Mouse (Mus musculus) left cerebral cortex, adult 6 months (tissue): ENCODE results near the gene Appbp2. TPM values are rescaled to one million over a fixed set of nuclear protein-coding genes. Genes with fewer than 3 reads are reported as not detected.

ENCODE experiments used
- long read RNA-seq, 2 experiments: library from polyadenylated mRNA; unstranded; transcript quantifications; one replicate each; pipeline ENCODE4 v2.0.0; 2019 to 2020
- polyA plus RNA-seq: library from polyadenylated mRNA; unstranded; fragments of <200 nt; fragmentation: Nextera tagmentation; gene quantifications from 2 replicates; pipeline ENCODE4 v1.2.3, GENCODE M21; 2021

Appbp2 gene
- polyA plus RNA-seq: 20.0 and 25.0 TPM in 2 replicates
- long read RNA-seq, experiment 1, full-length matches to known transcripts: 228 of 274 reads
- long read RNA-seq, experiment 1, partial matches to known transcripts: 32 of 274 reads
- long read RNA-seq, experiment 1, other reads (novel, unspliced or antisense): 14 of 274 reads
- long read RNA-seq, experiment 2, full-length matches to known transcripts: 54 of 97 reads
- long read RNA-seq, experiment 2, partial matches to known transcripts: 16 of 97 reads
- long read RNA-seq, experiment 2, other reads (novel, unspliced or antisense): 27 of 97 reads

GRCm38 (mm10) chr11:85234990-85235841 lies at the start of gene Appbp2:
Gene Appbp2 (minus strand): TSS chr11:85235130.

GRCm38 (mm10) chr11:85170058-85170740 lies 64.7 kb downstream of the Appbp2 start, which contains the start of gene 1700125H20Rik:
Gene 1700125H20Rik (plus strand): TSS chr11:85170404.

GRCm38 (mm10) chr11:85139581-85140540 lies 95.1 kb downstream of the Appbp2 start, which contains the start of gene Usp32:
Gene Usp32 (minus strand): TSS chr11:85140161.

Other genes starting within 250 kb of the Appbp2 start
- gene Usp32, start 95.0 kb downstream of the Appbp2 start, polyA plus RNA-seq: 9.6 and 12.5 TPM in 2 replicates
- not detected in 2 replicates for gene 1700125H20Rik, start 64.7 kb downstream of the Appbp2 start, polyA plus RNA-seq
- 3.6 and 7.9 TPM in 2 replicates for gene Ppm1d, start 76.1 kb upstream of the Appbp2 start, polyA plus RNA-seq
- gene Bcas3, start 118.0 kb upstream of the Appbp2 start, polyA plus RNA-seq: 23.8 and 26.6 TPM in 2 replicates